Mouse (Mus musculus) Patski (cell line): ENCODE results near the gene Hspbp1. TPM values are rescaled to one million over a fixed set of nuclear protein-coding genes. Genes with fewer than 3 reads are reported as not detected.

Experiments
- ATAC-seq: fragments of 100-300 bp; one replicate; pipeline ENCODE4 v1.8.0; 2021
- CTCF ChIA-PET: fragments of 350-600 bp; sonication (Branson Sonifier 250); formaldehyde crosslinking; loops from one replicate; lab custom pipeline; 2022; ENCODE audit warnings: inconsistent platforms; lab: Charles Lee
- POLR2A ChIA-PET: fragments of 350-600 bp; sonication (Branson Sonifier 250); formaldehyde crosslinking; loops from one replicate; lab custom pipeline; 2022; ENCODE audit warnings: antibody characterized with exemption, inconsistent platforms; lab: Charles Lee
- DNase-seq: peaks from one replicate; pipeline ENCODE4 v3.0.0-alpha.2; 2011; ENCODE audit warnings: low read depth, low spot score
- H3K27me3 ChIP-seq: fragments of 371-371 bp; one replicate; pipeline ENCODE4 v1.5.1; 2021
- CTCF ChIP-seq: fragments of 100-300 bp; IDR thresholded peaks from one replicate; pipeline ENCODE4 v1.5.1; 2021
- in situ Hi-C: fragments of 300-500 bp; cut with MboI; formaldehyde crosslinking; loops from 3 replicates; pipeline ENCODE4 v1.11.1; 2018; ENCODE audit warnings: low pct_unique_long_range_greater_than_20kb, mixed read lengths
- polyA plus RNA-seq: library from polyadenylated mRNA; unstranded; gene quantifications from one replicate; pipeline ENCODE4 v1.2.3, GENCODE M21; 2021

The Hspbp1 gene
- polyA plus RNA-seq, 1 experiment from 2014 or later, result 80.2 TPM

DNA sequence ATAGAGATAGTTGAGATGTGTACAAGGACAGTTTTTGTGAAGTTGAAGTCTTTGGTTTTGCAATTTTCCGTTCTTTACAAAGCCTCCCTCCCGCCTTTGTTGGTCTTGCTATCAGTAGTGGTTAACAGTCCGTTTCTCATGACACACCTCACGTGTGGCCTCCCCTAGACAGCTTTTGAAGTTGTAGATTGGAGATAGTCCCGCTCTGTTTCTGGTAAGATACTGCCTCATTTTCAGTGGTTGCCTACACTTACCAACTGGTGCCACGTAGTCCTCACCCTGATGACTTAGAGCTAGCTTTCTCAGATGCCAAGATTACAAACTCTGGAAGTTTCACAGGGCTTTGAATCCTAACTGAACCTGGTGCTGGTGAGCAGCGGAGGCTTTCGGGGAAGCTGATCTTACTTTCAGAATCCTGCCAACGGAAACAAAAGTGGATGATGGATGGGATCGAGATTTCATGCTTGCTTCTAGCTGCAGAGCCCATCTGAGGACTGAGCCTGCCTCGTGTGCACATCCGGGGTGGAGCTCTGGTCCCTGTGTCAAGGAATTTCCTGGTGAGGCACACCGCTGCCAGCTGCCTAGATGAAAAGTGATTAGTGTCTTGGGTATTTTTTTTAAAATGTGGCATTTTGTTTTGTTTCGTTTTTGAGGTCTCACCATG, 71.0 kb downstream of the Hspbp1 start:
- POLR2A ChIA-PET, result no interaction called here
- CTCF ChIA-PET, result no interaction called here
- TF ChIP-seq CTCF, result no peak
- DNase-seq, result no peak
- H3K27me3 ChIP-seq, result peaks cover 27% of the 10 kb centered on the region
- in situ Hi-C loops, result loop anchor here (10.0 kb wide), 1 partner anchor 49 kb away; no protein-coding TSS in a partner anchor
- no peak for ATAC-seq

DNA sequence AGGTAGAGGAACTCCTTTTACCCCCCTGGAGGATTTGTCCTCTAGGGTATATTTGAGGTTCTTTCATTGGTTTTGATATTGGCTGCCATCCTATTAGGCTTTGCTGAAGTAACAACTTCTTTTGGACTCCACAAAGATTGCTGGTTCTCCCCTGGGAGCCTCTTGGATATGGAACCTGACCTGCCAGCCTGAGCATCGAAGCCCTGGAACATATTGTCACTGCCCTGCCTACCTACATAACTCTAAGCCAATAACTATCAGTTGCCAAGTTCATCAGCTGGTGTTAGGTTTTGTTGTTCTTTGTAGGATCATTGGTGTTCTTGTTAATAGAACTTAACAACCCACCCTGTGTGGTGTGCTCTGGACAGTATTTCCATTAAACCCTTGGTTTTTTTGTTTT, 71.9 kb downstream of the Hspbp1 start:
- no peak for ATAC-seq
- peaks cover 27% of the 10 kb centered on the region for H3K27me3 ChIP-seq
- no peak for TF ChIP-seq CTCF
- in situ Hi-C loops, result loop anchor here (10.0 kb wide), 1 partner anchor 48 kb away; no protein-coding TSS in a partner anchor
- POLR2A ChIA-PET, result no interaction called here
- CTCF ChIA-PET, result no interaction called here
- no peak for DNase-seq

GRCm38 (mm10) chr7:4612386-4612785, 72.5 kb downstream of the Hspbp1 start:
- no peak for TF ChIP-seq CTCF
- DNase-seq, result no peak
- POLR2A ChIA-PET, result no interaction called here

DNA sequence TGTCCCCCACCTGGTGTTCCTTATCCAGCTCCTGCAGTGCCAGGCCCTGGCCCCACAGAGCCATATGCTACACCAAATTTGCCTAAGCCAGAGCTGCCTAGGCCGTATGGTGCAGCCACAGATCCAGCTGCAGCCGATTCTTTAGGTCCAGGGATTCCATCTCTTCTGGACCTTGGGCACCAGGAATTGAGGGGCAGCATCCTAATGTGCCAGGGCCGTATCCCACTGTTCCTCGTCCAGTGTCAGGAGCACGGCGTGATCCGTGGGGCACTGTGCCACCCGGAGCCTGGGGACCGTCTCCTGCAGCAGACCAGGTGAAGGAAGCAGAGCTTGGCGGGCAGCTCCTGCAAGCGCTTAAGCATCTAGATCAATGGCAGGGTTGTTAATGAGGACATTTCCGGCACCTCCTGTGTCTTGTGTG, 72.9 kb downstream of the Hspbp1 start:
- in situ Hi-C loops, result loop anchor here (10.0 kb wide), 1 partner anchor 47 kb away; no protein-coding TSS in a partner anchor
- ChIA-PET POLR2A (no interaction called here), CTCF (no interaction called here)
- H3K27me3 ChIP-seq, result peaks cover 22% of the 10 kb centered on the region
- ATAC-seq (no peak), DNase-seq (no peak)
- TF ChIP-seq CTCF, result no peak

More at GRCm38 (mm10) chr7:4612386-4612785, 72.5 kb downstream of the Hspbp1 start:
- CTCF ChIA-PET, result no interaction called here
- ATAC-seq, result no peak
- peaks cover 22% of the 10 kb centered on the region for H3K27me3 ChIP-seq
- in situ Hi-C loops, result loop anchor here (10.0 kb wide), 1 partner anchor 48 kb away; no protein-coding TSS in a partner anchor

DNA sequence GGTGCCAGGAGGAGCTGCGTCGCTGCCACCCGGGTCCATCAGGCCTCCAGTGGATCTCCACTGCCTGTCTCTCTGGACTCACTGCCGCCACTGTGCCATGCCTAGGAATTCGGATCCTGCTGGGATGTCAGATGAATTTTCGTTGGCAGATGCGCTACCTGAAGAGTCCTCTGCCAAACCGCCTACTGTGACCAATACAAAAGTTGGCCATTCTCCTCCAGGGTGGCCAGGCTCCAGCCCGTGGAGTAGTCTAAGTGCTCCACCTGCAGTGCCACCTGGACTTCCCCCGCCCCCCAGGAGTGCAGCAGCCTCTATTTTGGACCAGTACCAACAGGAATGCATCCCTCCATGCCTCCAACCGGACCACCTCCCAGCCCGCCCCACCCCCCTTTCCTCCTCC, 73.4 kb downstream of the Hspbp1 start:
- DNase-seq (no peak), ATAC-seq (no peak)
- TF ChIP-seq CTCF, result no peak
- peaks cover 22% of the 10 kb centered on the region for H3K27me3 ChIP-seq
- in situ Hi-C loops, result loop anchor here (10.0 kb wide), 1 partner anchor 47 kb away; no protein-coding TSS in a partner anchor
- POLR2A ChIA-PET, result no interaction called here
- CTCF ChIA-PET, result no interaction called here

Other genes starting within 250 kb of the Hspbp1 start
- gene Rdh13, start 239.4 kb downstream of the Hspbp1 start, polyA plus RNA-seq, result 45.3 TPM
- gene Eps8l1, start 224.4 kb downstream of the Hspbp1 start, polyA plus RNA-seq, result 0.04 TPM
- gene Ppp1r12c, start 183.4 kb downstream of the Hspbp1 start, polyA plus RNA-seq, result 85.2 TPM
- gene Tnnt1, start 168.7 kb downstream of the Hspbp1 start, polyA plus RNA-seq, result not detected
- 0.33 TPM for gene Tnni3, start 160.8 kb downstream of the Hspbp1 start, polyA plus RNA-seq
- 1.9 TPM for gene Dnaaf3, start 152.6 kb downstream of the Hspbp1 start, polyA plus RNA-seq
- 0.12 TPM for gene Syt5, start 137.5 kb downstream of the Hspbp1 start, polyA plus RNA-seq
- not detected for gene Ptprh, start 81.0 kb downstream of the Hspbp1 start, polyA plus RNA-seq
- gene Tmem86b, start 53.6 kb downstream of the Hspbp1 start, polyA plus RNA-seq, result 2.6 TPM
- 82.6 TPM for gene Ppp6r1, start 26.0 kb downstream of the Hspbp1 start, polyA plus RNA-seq
- gene Brsk1, start 5.5 kb upstream of the Hspbp1 start, polyA plus RNA-seq, result 27.9 TPM
- gene Tmem150b, start 40.2 kb upstream of the Hspbp1 start, polyA plus RNA-seq, result 0.14 TPM
- 58.6 TPM for gene Kmt5c, start 55.0 kb upstream of the Hspbp1 start, polyA plus RNA-seq
- gene Cox6b2, start 68.0 kb upstream of the Hspbp1 start, polyA plus RNA-seq, result not detected
- gene Fam71e2, start 86.2 kb upstream of the Hspbp1 start, polyA plus RNA-seq, result not detected
- gene Il11, start 97.8 kb upstream of the Hspbp1 start, polyA plus RNA-seq, result 2.4 TPM
- gene Tmem190, start 97.9 kb upstream of the Hspbp1 start, polyA plus RNA-seq, result 0.67 TPM
- 5.7 TPM for gene Tmem238, start 104.6 kb upstream of the Hspbp1 start, polyA plus RNA-seq
- 230 TPM for gene Rpl28, start 107.8 kb upstream of the Hspbp1 start, polyA plus RNA-seq
- 250 TPM for gene Ube2s, start 127.5 kb upstream of the Hspbp1 start, polyA plus RNA-seq
- 1.9 TPM for gene Shisa7, start 159.6 kb upstream of the Hspbp1 start, polyA plus RNA-seq
- gene Isoc2b, start 185.2 kb upstream of the Hspbp1 start, polyA plus RNA-seq, result 8.5 TPM
- 6.6 TPM for gene Isoc2a, start 192.1 kb upstream of the Hspbp1 start, polyA plus RNA-seq
- not detected for gene Gm36210, start 221.4 kb upstream of the Hspbp1 start, polyA plus RNA-seq
- 8.1 TPM for gene Zfp628, start 230.1 kb upstream of the Hspbp1 start, polyA plus RNA-seq
- gene Nat14, start 237.0 kb upstream of the Hspbp1 start, polyA plus RNA-seq, result 5.3 TPM
- gene Ssc5d, start 240.7 kb upstream of the Hspbp1 start, polyA plus RNA-seq, result 4.7 TPM